Mouse (Mus musculus): ENCODE results near the gene Lrrc74a. TPM values are rescaled to one million over a fixed set of nuclear protein-coding genes. Genes with fewer than 3 reads are reported as not detected.

Gene Lrrc74a
- total RNA-seq, 1 experiment = not detected

DNA sequence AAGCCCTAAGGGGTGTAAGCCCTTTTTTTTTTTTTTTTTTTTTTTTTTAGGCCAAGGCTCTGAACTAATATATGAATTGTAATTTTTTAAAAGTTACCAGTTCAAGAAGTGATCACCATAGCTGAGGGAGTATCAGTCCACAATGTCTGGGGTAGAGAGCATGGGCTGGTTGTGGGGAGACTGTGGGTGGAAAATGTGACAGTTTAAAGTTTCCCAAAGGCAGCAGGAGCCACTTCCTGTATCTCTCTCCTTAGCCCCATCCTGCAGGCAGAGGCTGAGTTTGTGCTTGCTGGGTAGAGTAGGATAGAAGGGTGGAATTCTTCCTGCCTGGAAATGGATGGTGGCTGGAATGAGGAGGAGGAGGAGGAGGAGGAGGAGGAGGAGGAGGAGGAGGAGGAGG lies 40.8 kb upstream of the Lrrc74a start:
- Histone ChIP-seq H3K27ac (ENCODE audit: insufficient read depth, low read depth, low read length, poor library complexity, severe bottlenecking) (no peak overlapping the region), H3K9ac (ENCODE audit: insufficient read depth, low read depth, low read length, poor library complexity, severe bottlenecking) (no peak overlapping the region), H3K9me3 (ENCODE audit: control insufficient read depth, insufficient read depth, low read depth, low read length) (no peaks in the 10 kb centered on the region), H3K36me3 (ENCODE audit: control insufficient read depth, insufficient read depth, low read length, poor library complexity, severe bottlenecking) (no peaks in the 10 kb centered on the region), H3K4me1 (ENCODE audit: control insufficient read depth in 2 of 2, insufficient read depth in 2 of 2, low read length in 2 of 2, poor library complexity in 1 of 2) (peaks cover 9 to 13% of the 10 kb centered on the region in 2 experiments), H3K4me3 (ENCODE audit: insufficient read depth in 1 of 2, low read depth in 1 of 2, low read length in 2 of 2, poor library complexity in 1 of 2, severe bottlenecking in 1 of 2) (no peak overlapping the region)
- TF ChIP-seq HCFC1 (IDR thresholded peaks at IDR 0.05; ENCODE audit: borderline replicate concordance, insufficient read depth, low read length) (no peak), MAFK (IDR thresholded peaks at IDR 0.05; ENCODE audit: insufficient read depth, low read depth, low read length) (no peak), ZC3H11A (IDR thresholded peaks at IDR 0.05; ENCODE audit: borderline replicate concordance, low read depth, low read length) (no peak), CHD2 (IDR thresholded peaks at IDR 0.05; ENCODE audit: low read depth, low read length) (no peak), ZNF384 (IDR thresholded peaks at IDR 0.05; ENCODE audit: low read depth, low read length) (no peak)
- in situ Hi-C loops (cut with MboI; ENCODE audit: low sequenced_read_pairs in 2 of 2, unreplicated experiment in 2 of 2) = no loop called here
- DNase-seq (ENCODE audit: low read depth, low spot score) = no peak

DNA sequence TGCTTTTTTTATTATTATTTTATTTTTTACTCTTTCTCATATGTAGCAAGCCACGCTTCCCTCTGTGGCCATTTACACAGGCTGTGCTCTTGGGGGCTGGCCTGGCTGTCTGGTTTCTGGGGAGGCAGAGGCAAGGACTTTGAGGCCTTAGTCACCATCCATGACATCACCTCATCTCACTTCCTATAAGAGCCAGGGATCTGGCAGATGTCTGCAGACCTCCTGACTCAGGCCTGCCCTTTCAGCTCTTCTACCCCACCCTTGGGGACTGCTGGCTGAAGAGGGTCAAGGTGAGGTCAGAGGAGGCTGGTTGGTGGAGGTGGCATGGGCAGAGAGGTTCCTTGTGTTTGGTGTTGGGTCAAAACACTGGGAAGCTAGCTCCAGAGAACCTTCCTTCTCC lies 39.7 kb upstream of the Lrrc74a start:
- no peak overlapping the region; the same call in 1 of the 2 replicates for H3K27ac ChIP-seq (ENCODE audit: insufficient read depth, low read depth, low read length, poor library complexity, severe bottlenecking)
- H3K9ac ChIP-seq (ENCODE audit: insufficient read depth, low read depth, low read length, poor library complexity, severe bottlenecking) = no peak overlapping the region
- no peak for TF ChIP-seq HCFC1 (IDR thresholded peaks at IDR 0.05; ENCODE audit: borderline replicate concordance, insufficient read depth, low read length)
- TF ChIP-seq ZC3H11A (IDR thresholded peaks at IDR 0.05; ENCODE audit: borderline replicate concordance, low read depth, low read length) = no peak
- no peak for TF ChIP-seq MAFK (IDR thresholded peaks at IDR 0.05; ENCODE audit: insufficient read depth, low read depth, low read length)
- no peak for TF ChIP-seq ZNF384 (IDR thresholded peaks at IDR 0.05; ENCODE audit: low read depth, low read length)
- no peak for TF ChIP-seq CHD2 (IDR thresholded peaks at IDR 0.05; ENCODE audit: low read depth, low read length)
- in situ Hi-C loops (cut with MboI; ENCODE audit: low sequenced_read_pairs in 2 of 2, unreplicated experiment in 2 of 2) = no loop called here
- DNase-seq (ENCODE audit: low read depth, low spot score) = no peak
- H3K9me3 ChIP-seq (ENCODE audit: control insufficient read depth, insufficient read depth, low read depth, low read length) = no peaks in the 10 kb centered on the region
- no peak overlapping the region for H3K4me3 ChIP-seq (ENCODE audit: insufficient read depth in 1 of 2, low read depth in 1 of 2, low read length in 2 of 2, poor library complexity in 1 of 2, severe bottlenecking in 1 of 2)
- no peaks in the 10 kb centered on the region for H3K36me3 ChIP-seq (ENCODE audit: control insufficient read depth, insufficient read depth, low read length, poor library complexity, severe bottlenecking)
- H3K4me1 ChIP-seq (ENCODE audit: control insufficient read depth in 2 of 2, insufficient read depth in 2 of 2, low read length in 2 of 2, poor library complexity in 1 of 2) = peaks cover 5 to 7% of the 10 kb centered on the region in 2 experiments; a peak in 3 of 4 replicates

DNA sequence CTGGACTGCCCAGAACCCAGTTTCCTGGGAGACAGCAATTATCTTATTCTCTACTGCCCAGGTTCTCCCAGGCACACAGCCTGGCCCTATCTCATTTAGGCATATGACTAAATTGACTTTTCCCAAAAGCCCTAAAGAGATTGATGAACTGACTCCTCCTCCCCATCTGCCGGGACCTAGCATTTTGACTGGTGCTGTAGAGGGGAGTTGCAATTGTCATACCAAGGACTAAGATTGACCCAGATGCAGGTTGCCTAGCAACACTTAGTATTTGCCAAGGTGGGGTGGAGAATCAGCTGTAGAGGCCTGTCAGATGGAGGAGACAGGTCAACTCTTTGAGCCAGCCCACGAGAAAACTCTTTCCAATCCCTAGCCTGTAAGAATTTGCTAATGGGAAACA lies 36.2 kb upstream of the Lrrc74a start:
- H3K4me1 ChIP-seq (ENCODE audit: control insufficient read depth in 2 of 2, insufficient read depth in 2 of 2, low read length in 2 of 2, poor library complexity in 1 of 2) = peaks cover 0 to 4% of the 10 kb centered on the region in 2 experiments; a peak in 1 of 4 replicates
- no peak for DNase-seq (ENCODE audit: low read depth, low spot score)
- in situ Hi-C loops (cut with MboI; ENCODE audit: low sequenced_read_pairs in 2 of 2, unreplicated experiment in 2 of 2) = no loop called here
- H3K36me3 ChIP-seq (ENCODE audit: control insufficient read depth, insufficient read depth, low read length, poor library complexity, severe bottlenecking) = peaks cover 5% of the 10 kb centered on the region
- no peak for TF ChIP-seq ZC3H11A (IDR thresholded peaks at IDR 0.05; ENCODE audit: borderline replicate concordance, low read depth, low read length)
- no peak for TF ChIP-seq HCFC1 (IDR thresholded peaks at IDR 0.05; ENCODE audit: borderline replicate concordance, insufficient read depth, low read length)
- TF ChIP-seq ZNF384 (IDR thresholded peaks at IDR 0.05; ENCODE audit: low read depth, low read length) = no peak
- no peak for TF ChIP-seq CHD2 (IDR thresholded peaks at IDR 0.05; ENCODE audit: low read depth, low read length)
- H3K9me3 ChIP-seq (ENCODE audit: control insufficient read depth, insufficient read depth, low read depth, low read length) = no peaks in the 10 kb centered on the region
- H3K4me3 ChIP-seq (ENCODE audit: insufficient read depth in 1 of 2, low read depth in 1 of 2, low read length in 2 of 2, poor library complexity in 1 of 2, severe bottlenecking in 1 of 2) = no peak overlapping the region
- H3K9ac ChIP-seq (ENCODE audit: insufficient read depth, low read depth, low read length, poor library complexity, severe bottlenecking) = no peak overlapping the region
- no peak overlapping the region for H3K27ac ChIP-seq (ENCODE audit: insufficient read depth, low read depth, low read length, poor library complexity, severe bottlenecking)

DNA sequence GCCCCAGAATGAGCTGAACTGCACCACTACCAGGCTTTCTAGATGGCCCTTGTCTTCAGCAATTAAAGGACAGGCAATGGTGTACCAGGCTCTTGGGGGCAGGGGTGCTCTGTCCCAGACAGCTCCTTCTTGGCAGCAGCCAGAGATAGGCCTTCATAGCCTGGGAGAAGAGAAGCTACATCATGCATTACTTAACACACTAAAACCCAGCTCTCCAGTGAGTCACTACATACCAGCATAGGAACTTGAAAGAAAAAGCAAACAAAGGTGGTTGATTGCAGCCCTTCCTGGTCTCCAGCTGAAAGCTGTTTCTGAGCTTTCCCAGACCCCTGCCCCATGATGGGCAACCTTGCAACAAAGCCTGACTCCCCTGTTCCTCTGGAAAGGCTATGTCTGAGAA lies 35.6 kb upstream of the Lrrc74a start:
- no peak overlapping the region for H3K9ac ChIP-seq (ENCODE audit: insufficient read depth, low read depth, low read length, poor library complexity, severe bottlenecking)
- TF ChIP-seq HCFC1 (IDR thresholded peaks at IDR 0.05; ENCODE audit: borderline replicate concordance, insufficient read depth, low read length) (no peak), MAFK (IDR thresholded peaks at IDR 0.05; ENCODE audit: insufficient read depth, low read depth, low read length) (no peak)
- H3K36me3 ChIP-seq (ENCODE audit: control insufficient read depth, insufficient read depth, low read length, poor library complexity, severe bottlenecking) = peaks cover 7% of the 10 kb centered on the region
- no peak for DNase-seq (ENCODE audit: low read depth, low spot score)
- no peak overlapping the region for H3K27ac ChIP-seq (ENCODE audit: insufficient read depth, low read depth, low read length, poor library complexity, severe bottlenecking)
- in situ Hi-C loops (cut with MboI; ENCODE audit: low sequenced_read_pairs in 2 of 2, unreplicated experiment in 2 of 2) = no loop called here
- H3K9me3 ChIP-seq (ENCODE audit: control insufficient read depth, insufficient read depth, low read depth, low read length) = no peaks in the 10 kb centered on the region
- no peak overlapping the region for H3K4me3 ChIP-seq (ENCODE audit: insufficient read depth in 1 of 2, low read depth in 1 of 2, low read length in 2 of 2, poor library complexity in 1 of 2, severe bottlenecking in 1 of 2)
- peaks cover 0 to 4% of the 10 kb centered on the region in 2 experiments; a peak in 1 of 4 replicates for H3K4me1 ChIP-seq (ENCODE audit: control insufficient read depth in 2 of 2, insufficient read depth in 2 of 2, low read length in 2 of 2, poor library complexity in 1 of 2)

All from ES-E14 (cell line).